Mouse (Mus musculus) thymus, adult 2 months (tissue): ENCODE results near the gene A630076J17Rik.

Experiments
- CTCF ChIP-seq: fragments of 200-500 bp; IDR thresholded peaks from 2 replicates; pipeline ENCODE4 v1.5.1; 2012; ENCODE audit warnings: mild to moderate bottlenecking, control low read depth, low read length, moderate library complexity, borderline replicate concordance; ENCODE audit not compliant: control insufficient read depth, poor library complexity, insufficient read depth; ENCODE audit errors: extremely low read depth
- POLR2A ChIP-seq: fragments of 200-500 bp; IDR thresholded peaks from 2 replicates; pipeline ENCODE4 v1.6.1; 2012; ENCODE audit warnings: mild to moderate bottlenecking, low read length, control low read depth, moderate library complexity; ENCODE audit not compliant: control insufficient read depth, poor library complexity, insufficient read depth; ENCODE audit errors: extremely low read depth

DNA sequence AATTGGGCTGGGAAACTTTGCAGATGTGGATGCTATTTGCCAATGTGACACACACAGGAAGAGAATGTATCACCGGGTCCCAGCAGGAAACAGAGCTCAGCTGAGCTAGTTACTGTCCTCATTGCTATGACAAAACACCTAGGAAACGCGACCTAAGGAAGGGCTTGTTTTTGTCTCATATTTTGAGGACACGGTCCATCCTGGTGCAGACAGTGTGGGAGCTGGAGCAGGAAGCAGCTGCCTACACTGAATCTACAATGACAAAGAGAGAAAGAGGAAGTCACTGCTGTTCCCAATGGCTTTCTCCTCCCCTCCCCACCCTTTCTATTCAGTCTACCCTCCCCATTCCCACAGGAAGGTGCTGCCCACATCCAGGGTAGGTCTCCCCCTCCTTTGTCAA is 21.6 kb downstream of the A630076J17Rik start:
- TF ChIP-seq POLR2A (no peak), CTCF (no peak)
